Mouse (Mus musculus): ENCODE data around the gene Fbxl13.

The Fbxl13 gene

DNA sequence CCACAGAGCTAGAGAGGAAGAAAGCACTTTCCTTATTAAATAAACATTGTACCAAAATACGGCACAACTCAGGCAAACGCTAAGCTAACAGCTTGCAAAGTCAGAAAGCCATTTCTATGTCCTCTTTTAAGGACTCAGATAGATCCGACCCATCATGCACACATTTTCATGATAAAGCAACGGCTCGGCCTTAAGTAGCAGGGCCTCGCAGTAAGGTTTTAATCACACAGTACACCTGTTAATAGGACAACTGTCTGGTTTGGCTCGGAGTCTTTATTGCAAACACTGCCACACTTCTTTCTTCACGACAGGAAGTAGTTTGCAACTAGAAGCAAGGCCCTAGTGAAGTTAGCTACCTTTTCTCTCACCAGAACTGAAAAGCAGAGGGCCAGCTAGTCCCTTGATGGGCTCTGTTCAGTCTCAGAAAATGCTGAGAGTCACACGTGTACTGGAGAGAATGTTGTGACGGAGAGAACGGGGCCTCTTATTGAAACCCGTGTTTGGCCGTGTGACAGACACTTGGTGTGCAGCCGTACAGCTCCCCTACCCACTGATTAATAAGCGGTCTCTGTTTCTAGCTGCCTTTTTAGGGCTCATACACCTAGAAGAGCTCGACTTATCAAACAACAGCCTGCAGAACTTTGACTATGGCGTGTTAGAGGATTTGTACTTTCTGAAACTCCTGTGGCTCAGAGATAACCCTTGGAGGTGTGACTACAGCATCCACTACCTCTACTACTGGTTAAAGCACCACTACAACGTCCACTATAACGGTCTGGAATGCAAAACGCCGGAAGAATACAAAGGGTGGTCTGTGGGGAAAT, 70.8 kb downstream of the Fbxl13 start:
- DNase-seq (ENCODE audit: low spot score in 2 of 2) = no peak

DNA sequence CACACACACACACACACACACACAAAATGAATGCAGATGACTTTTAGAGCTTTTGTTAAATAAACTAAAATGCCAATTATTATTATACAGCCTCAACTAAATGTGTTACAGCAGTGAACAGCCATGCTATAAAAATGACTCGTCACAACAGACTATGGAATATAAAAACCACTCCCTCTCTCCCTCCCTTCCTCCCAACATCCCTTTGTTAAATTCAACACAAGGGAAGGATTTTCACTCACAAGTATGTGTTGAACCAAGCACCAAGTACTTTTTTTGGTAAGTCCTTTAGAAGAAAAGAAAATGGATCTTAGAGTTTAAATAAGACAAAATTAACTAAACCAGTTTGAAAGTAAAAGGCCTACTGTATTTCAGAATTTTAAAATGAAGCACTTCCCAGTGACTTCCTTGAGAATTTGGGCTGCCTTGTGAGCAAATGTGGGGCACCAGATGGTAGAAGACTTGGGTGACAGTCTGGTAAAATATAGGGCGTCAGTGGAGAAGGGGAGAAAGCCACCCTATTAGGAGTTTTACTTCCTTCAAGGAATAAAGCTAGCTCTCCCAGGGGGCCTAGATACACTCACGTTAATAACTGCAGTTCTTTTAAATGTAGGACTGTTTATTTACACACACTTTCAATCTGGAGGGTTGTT, 72.5 kb downstream of the Fbxl13 start:
- no peak for DNase-seq (ENCODE audit: low spot score in 2 of 2)

DNA sequence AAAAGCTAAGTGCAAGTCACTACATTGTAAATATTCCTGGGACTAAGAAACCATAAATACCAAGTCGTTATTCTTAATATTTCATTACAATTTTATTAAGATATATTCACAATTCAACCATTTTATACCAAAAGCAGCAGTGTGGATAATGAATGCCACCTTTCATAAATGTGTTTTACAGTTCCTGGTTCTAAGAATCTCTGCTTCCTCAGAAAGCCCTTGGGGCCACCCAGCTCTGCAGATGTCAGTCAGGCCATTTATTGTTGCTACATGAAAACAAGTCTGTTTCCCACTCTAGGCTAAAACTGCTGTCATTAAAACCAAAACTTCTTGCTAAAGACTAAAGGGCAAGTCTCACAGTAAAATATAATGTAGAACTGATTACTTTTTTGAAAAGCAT, 77.7 kb downstream of the Fbxl13 start:
- no peak for DNase-seq (ENCODE audit: low spot score in 2 of 2)

DNA sequence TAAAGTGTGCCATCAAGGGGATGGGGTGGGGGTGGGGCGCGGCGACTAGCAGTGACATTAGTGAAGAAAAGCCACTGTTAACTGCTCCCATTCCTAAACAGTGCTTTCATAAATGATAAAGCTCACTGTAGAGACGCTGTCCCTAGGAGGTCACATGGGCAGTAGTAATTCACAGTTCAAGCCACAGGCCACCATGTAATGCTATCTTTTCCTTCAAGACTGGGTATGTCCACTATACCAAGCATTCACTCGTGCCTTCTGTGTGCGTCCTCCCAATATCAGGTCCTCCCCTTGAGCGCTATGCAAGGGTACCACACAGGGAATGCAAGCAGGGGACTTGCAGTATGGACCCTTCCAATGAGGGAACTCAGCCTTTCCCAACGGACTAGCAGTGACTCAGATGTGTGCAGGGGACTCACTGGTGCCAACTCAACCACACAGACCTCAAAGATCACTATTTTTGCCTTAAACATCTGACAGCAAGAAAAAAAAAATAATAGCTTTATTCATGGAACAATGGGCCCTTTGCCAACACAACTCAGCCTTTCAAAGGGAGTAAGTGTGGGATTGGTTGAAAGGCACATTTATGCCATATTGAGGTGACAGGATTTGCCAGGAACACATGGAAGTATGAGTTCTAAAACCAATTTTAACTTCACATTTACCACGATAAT, 79.9 kb downstream of the Fbxl13 start:
- DNase-seq (ENCODE audit: low spot score in 2 of 2) = no peak

DNA sequence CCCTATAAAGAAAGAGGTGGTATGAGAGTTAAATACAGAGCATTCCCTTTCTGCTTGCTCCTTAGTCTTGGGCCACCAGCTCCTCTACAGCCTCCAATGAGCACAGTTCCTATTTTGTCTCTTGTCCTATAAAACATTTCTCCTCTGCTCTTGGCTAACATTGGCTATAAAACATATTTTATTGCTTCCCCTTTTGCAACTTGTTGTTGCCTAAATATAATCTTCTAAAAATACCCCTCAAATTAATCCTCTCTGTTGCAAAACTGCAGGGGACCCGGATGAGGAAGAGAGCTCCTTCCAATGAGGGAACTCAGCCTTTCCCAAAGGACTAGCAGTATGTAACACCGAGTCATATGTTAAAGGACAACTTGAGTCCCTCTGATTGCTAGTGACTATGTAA, 81.5 kb downstream of the Fbxl13 start:
- no peak for DNase-seq (ENCODE audit: low spot score in 2 of 2)

DNA sequence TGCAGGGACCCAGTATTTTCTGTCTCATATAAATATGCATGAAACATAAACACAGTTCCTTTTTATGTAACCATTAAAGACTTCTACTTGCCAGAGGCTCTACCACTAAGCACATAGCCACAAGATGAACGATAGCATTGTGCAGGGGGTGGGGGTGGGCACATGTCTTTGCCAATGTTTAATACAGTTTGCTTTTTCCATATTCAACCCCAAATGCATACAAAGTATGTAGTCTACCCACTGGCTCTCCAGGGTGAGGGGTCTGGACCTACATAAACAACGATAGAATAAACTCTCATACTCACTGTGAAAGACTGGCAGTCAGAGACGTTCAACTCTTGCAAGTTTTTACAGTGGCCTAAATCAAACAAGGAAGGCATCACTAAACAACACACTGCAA, 88.9 kb downstream of the Fbxl13 start:
- DNase-seq (ENCODE audit: low spot score in 2 of 2) = no peak

GRCm38 (mm10) chr5:21554732-21555131, 90.7 kb downstream of the Fbxl13 start:
- DNase-seq (ENCODE audit: low spot score in 2 of 2) = no peak

GRCm38 (mm10) chr5:21553685-21554084, 91.7 kb downstream of the Fbxl13 start:
- DNase-seq (ENCODE audit: low spot score in 2 of 2) = no peak

DNA sequence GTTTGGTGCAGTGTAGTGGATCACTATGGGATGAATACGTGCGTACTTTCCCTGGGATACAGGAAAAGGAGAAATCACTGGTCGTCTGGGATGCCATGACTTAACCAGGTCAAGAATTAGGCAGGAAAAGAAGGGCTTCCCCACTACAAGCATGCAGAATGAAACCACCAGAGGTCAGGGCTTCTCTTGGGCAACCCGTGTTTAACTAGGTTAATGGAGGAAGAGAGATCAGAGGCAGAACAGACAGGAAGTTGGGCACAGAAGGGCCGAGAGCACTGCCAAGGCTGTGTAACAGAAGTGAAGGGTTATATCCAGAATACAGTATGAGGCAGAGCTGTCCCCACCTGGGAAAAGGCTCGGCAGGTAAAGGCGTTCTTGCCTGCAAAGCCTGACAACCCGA, 98.4 kb downstream of the Fbxl13 start:
- DNase-seq (ENCODE audit: low spot score in 2 of 2) = no peak

GRCm38 (mm10) chr5:21545786-21546185, 99.6 kb downstream of the Fbxl13 start:
- DNase-seq (ENCODE audit: low spot score in 2 of 2) = peak in 1 of 2 experiments; percentile 32

DNA sequence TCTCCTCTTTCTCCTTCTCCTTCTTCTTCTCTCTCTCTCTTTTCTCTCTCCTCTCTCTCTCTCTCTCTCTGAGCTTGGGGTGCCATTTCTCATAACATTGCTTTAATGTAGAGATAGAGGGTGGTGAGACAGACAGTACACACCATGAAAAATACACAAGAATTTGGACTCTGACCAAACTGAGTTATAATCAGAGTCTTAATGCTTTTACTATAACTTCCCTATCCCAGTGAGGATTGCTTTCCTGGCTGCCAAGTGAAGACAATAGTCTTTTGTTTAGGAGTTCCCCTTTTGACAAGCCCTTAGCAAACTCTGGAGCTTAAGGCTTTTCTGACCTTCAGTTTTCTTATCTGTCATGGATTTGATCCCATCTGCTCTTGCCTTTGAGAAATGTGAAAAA, 100.2 kb downstream of the Fbxl13 start:
- DNase-seq (ENCODE audit: low spot score in 2 of 2) = no peak

DNA sequence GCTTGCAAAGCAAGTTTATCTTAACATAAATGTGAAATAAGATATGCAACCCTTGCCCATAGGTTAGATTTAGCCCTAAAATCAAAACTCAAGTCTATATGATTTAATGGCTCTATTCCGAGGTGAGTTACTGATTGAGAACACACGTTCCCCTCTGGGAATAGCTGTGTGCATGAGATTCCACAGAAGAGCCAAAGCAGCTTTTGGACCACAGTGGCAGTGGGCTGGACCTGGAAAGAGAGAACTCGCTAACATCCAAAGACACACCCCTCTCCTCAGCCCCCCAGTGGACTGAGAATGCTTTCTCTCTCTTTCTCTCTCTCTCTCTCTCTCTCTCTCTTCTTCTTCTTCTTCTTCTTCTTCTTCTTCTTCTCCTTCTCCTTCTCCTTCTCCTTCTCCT, 100.6 kb downstream of the Fbxl13 start:
- no peak for DNase-seq (ENCODE audit: low spot score in 2 of 2)

GRCm38 (mm10) chr5:21543409-21544201, 101.8 kb downstream of the Fbxl13 start, which contains the start of gene Lrrc17:
Lrrc17 (plus strand) TSS chr5:21543559.
- DNase-seq (ENCODE audit: low spot score in 2 of 2) = no peak

DNA sequence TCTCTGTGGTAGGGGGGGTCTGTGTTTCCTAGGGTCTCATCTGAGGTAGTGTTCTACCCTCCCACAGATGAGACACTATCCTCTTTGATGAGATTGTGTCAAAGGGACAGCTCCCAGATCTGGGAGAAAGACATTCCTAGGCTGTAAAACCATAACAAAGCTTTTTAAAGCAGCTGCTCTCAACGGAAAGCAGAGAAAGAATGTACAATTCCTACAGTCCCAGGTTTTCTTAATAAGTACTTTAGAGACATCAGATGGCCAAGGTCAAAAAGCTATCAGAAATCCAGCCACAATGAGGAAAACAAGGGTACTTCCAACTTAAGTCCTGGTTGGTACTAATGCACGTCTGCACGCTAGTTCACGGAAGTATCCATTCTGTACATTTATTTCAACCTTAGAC, 103.2 kb downstream of the Fbxl13 start:
- DNase-seq (ENCODE audit: low spot score in 2 of 2) = no peak

- DNase-seq (ENCODE audit: low spot score in 2 of 2) = no peak
Measured at GRCm38 (mm10) chr5:21532921-21533320, 112.5 kb downstream of the Fbxl13 start.

DNA sequence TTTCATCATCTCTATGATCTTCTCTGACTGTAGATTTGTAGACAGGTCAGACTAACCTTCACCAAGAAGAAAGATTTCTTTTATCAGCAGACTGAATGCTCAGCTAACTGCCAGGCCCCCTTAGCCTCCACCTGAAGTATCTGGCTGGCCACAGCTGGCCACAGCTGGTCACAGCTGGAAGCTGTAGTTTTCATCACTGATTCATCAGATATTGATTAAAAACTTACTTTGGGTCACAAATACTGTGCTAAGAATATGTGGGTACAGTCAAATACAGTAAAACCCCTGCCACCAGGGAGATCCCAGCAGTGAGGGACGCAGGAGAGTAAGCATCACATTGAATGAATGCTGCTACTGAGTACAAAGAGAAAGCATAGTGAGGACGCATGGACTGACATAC, 113.3 kb downstream of the Fbxl13 start:
- DNase-seq (ENCODE audit: low spot score in 2 of 2) = no peak

- DNase-seq (ENCODE audit: low spot score in 2 of 2) = no peak
Measured at GRCm38 (mm10) chr5:21529110-21529720, 116.2 kb downstream of the Fbxl13 start.

DNA sequence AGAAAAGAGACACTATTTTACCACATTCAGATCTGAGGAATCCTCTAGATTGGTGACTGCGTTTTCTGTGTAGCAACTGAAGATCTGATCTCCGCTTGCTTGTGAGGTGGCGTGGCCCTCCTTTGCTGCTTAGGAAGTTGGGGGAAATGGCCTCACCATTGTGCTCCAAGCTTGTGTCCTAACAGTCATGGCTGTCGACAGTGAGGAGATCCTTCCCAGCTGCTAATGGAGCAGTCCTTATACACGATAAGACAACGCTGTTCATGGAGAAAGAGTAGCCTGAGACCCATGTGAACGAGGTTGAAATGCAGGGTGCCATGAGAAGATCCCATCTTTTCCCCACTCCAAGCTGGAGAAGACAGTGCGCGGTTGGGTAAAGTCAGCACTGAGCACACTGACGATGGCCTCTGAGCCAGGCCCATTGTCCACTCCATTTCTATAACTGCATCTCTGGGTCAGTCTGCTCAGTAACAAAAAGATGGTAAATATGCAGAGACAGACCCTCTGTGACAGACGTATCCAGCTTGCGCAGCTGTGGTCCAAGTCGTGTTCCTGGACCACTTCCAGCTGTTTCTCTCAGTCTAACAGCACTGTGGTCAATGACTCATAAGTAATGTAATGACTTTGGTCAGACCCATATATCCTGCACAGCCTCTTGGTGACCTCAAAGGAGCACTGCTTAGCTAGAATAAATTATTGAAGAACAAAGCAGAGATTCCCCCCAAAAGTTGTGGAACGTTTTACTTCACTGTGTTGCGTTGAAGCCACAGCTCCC, 117.2 kb downstream of the Fbxl13 start:
- no peak for DNase-seq (ENCODE audit: low spot score in 2 of 2)

DNA sequence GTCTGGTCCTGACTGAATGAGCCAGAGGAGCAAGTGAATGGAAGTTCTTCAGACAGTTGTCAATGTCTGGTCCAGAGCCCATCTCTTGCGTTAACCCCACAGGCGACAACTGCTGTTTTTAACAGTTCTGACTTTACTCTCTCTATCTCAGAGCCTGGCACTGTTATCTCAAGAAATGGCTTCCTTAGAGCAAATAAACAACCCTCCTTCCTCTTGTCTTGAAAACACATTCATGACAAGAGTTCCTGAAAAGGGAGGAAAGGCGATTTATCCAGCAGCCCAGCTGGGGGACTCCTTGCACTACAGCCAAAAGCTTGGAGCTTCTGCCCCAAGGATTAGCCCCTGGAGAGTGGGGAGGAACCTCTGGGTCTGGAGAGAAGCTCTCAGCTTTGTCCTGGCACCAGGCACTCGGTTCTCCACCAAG, 117.9 kb downstream of the Fbxl13 start:
- peak in 1 of 2 experiments; percentile 48 for DNase-seq (ENCODE audit: low spot score in 2 of 2)

DNA sequence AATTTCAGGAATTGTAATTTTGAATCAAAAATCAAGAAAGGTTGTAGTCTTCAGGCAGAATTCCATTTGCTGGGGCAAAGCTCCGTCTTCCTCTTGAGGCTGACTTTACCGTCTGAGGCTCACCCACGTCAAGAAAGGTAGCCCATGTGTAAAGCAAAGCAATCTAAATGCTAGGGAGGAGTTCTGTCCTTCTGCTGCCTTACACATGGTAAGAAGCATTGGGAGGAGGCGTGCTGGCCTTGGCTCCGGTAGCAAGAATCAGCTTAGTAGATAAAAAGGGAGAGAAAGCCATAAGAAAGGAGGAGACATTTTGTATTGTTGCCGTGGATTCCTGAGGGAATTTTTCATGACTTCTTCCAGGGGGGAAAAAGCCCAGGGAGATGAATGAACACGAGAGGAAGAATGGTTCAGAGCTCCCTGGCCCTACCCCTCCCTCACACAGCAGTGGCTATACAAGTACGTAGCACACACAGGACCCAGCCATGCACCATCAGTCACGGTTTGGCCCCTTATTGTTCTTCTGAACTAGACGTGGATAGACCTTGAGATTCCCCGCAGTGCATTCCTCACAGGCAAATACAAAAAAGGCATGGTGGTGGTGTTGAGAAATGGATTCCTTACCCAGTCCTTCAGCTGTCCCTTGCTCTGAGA, 118.5 kb downstream of the Fbxl13 start:
- DNase-seq (ENCODE audit: low spot score in 2 of 2) = no peak

Data from urinary bladder, adult 18-20 months (tissue).